Mouse (Mus musculus): ENCODE results near the gene Cfc1. TPM values are rescaled to one million over a fixed set of nuclear protein-coding genes. Genes with fewer than 3 reads are reported as not detected.

The Cfc1 gene
- total RNA-seq, 1 experiment from 2014 or later, result not detected

Other genes with a start within 250 kb of the Cfc1 start
- 22.7 and 25.4 TPM in 2 replicates for gene Ccdc115, start 96.0 kb upstream of the Cfc1 start, total RNA-seq (2017)
- 22.7 and 23.0 TPM in 2 replicates for gene Imp4, start 95.8 kb upstream of the Cfc1 start, total RNA-seq (2017)
- gene Ptpn18, start 75.9 kb upstream of the Cfc1 start, total RNA-seq (2017), result 262 and 311 TPM in 2 replicates
- not detected in 2 replicates for gene Prss39, start 37.2 kb upstream of the Cfc1 start, total RNA-seq (2017)
- not detected in 2 replicates for gene Prss40, start 25.3 kb downstream of the Cfc1 start, total RNA-seq (2017)
- not detected in 2 replicates for gene Amer3, start 44.0 kb downstream of the Cfc1 start, total RNA-seq (2017)